Mouse (Mus musculus): ENCODE data around the gene Zfr2. TPM values are rescaled to one million over a fixed set of nuclear protein-coding genes. Genes with fewer than 3 reads are reported as not detected.
"Not testable (repeated sequence)": the region's sequence is repeated elsewhere in the genome, so short reads cannot be mapped to it uniquely, and the experiment has no call there.

The Zfr2 gene
- polyA plus RNA-seq, 1 experiment from 2014 or later, result 21.6 TPM

DNA sequence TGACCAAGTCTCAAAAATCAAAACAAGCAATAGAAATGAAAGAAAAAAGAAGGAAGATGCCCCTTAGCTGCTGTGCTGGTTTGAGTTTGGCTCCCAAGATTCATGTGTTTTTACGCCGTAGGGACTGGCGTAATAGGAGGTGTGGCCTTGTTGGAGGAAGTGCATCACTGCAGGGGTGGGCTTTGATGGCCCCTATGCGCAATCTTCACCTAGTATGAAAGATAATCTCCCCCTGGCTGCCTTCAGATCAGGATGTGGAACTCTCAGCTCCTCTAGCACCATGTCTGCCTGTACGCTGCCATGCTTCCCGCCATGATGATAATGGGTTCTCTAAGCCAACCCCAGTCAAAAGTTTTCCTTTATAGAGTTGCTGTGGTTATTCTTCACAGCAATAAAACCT lies 16.7 kb upstream of the Zfr2 start:
- no peak overlapping the region for H3K27ac ChIP-seq
- peaks cover 4% of the 10 kb centered on the region; the same call in 1 of the 2 replicates for H3K9me3 ChIP-seq
- H3K4me2 ChIP-seq, result no peak overlapping the region
- 85% methylated on average over 6 of the region's 6 CpGs for WGBS
- ATAC-seq (ENCODE audit: low FRiP score), result no peak
- peaks cover 92% of the 10 kb centered on the region for H3K36me3 ChIP-seq
- H3K27me3 ChIP-seq, result no peaks in the 10 kb centered on the region
- no peak overlapping the region for H3K9ac ChIP-seq
- no peaks in the 10 kb centered on the region for H3K4me1 ChIP-seq (replicated peaks)
- H3K4me3 ChIP-seq, result no peak overlapping the region

- H3K9me3 ChIP-seq, result peaks cover 4% of the 10 kb centered on the region; the same call in 1 of the 2 replicates
- H3K27me3 ChIP-seq, result no peaks in the 10 kb centered on the region
- H3K27ac ChIP-seq, result no peak overlapping the region
- ATAC-seq (ENCODE audit: low FRiP score), result no peak
- 88% methylated on average over 6 of the region's 6 CpGs for WGBS
- H3K9ac ChIP-seq, result no peak overlapping the region
- no peak overlapping the region for H3K4me2 ChIP-seq
- H3K4me1 ChIP-seq (replicated peaks), result no peaks in the 10 kb centered on the region
- H3K4me3 ChIP-seq, result no peak overlapping the region
- peaks cover 92% of the 10 kb centered on the region for H3K36me3 ChIP-seq
These were observed 16.1 kb upstream of the Zfr2 start for GRCm38 (mm10) chr10:81216810-81217209.

DNA sequence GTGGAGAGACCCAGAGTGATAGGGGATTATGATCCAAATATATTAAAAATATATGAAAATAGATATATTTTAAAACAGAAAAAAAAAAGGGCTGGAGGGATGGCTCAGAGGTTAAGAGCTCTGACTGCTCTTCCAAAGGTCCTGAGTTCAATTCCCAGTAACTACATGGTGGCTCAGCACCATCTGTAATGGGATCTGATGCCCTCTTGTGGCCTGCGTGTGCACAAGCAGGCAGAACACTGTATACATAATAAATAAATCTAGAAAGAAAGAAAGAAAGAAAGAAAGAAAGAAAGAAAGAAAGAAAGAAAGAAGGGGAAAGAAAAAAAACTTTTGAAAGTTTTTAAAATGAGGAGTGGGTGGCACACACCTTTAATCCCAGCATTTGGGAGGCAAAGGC lies 15.7 kb upstream of the Zfr2 start:
- not testable (repeated sequence) for H3K27me3 ChIP-seq; H3K4me2 ChIP-seq; ATAC-seq (ENCODE audit: low FRiP score); H3K4me3 ChIP-seq; H3K27ac ChIP-seq; H3K9ac ChIP-seq; H3K4me1 ChIP-seq (replicated peaks); H3K9me3 ChIP-seq
- WGBS, result 23% methylated on average over 1 of the region's 1 CpGs
- peaks cover 92% of the 10 kb centered on the region for H3K36me3 ChIP-seq

DNA sequence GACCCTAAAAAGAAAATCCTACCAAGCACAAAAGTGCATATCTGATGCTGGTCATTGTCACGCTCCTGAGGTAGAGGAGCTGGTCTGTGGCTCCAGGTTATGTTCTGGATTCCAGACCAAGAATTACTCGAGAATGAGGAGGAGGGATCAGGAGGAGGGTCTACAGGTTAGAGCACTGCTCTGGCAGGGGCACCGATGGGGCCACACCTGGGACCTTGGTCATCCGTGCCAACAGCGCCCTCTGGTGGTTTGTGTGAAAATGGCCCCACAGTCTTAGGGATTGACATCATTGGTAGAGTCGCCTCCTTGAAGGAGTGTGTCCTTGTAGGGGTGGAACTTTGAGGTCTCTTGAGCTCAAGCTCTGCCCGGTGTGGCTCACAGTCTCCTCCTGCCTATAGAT lies 15.0 kb upstream of the Zfr2 start:
- ATAC-seq (ENCODE audit: low FRiP score), result no peak
- Histone ChIP-seq H3K4me1 (replicated peaks) (no peaks in the 10 kb centered on the region), H3K4me3 (no peak overlapping the region), H3K27ac (no peak overlapping the region), H3K9me3 (no peaks in the 10 kb centered on the region), H3K4me2 (no peak overlapping the region), H3K9ac (no peak overlapping the region), H3K36me3 (peaks cover 92% of the 10 kb centered on the region), H3K27me3 (no peaks in the 10 kb centered on the region)
- WGBS, result 37% methylated on average over 7 of the region's 7 CpGs

- H3K27ac ChIP-seq, result no peak overlapping the region
- H3K4me1 ChIP-seq (replicated peaks), result 0 out of 2 replicates have a peak, but pooled peaks cover 1% of the 10 kb centered on the region
- no peak overlapping the region for H3K4me3 ChIP-seq
- no peaks in the 10 kb centered on the region for H3K27me3 ChIP-seq
- no peak overlapping the region for H3K4me2 ChIP-seq
- H3K36me3 ChIP-seq, result peaks cover 79% of the 10 kb centered on the region
- no peaks in the 10 kb centered on the region for H3K9me3 ChIP-seq
- WGBS, result 93% methylated on average over 5 of the region's 5 CpGs
- no peak for ATAC-seq (ENCODE audit: low FRiP score)
- H3K9ac ChIP-seq, result no peak overlapping the region
These were observed 11.4 kb upstream of the Zfr2 start for GRCm38 (mm10) chr10:81221402-81222015.

GRCm38 (mm10) chr10:81223731-81224130 lies 9.2 kb upstream of the Zfr2 start:
- WGBS, result 72% methylated on average over 2 of the region's 2 CpGs
- H3K4me3 ChIP-seq; H3K4me2 ChIP-seq; H3K9ac ChIP-seq; H3K27ac ChIP-seq; ATAC-seq (ENCODE audit: low FRiP score); H3K27me3 ChIP-seq; H3K9me3 ChIP-seq: not testable (repeated sequence)
- Histone ChIP-seq H3K36me3 (peaks cover 63% of the 10 kb centered on the region), H3K4me1 (replicated peaks) (peaks cover 20% of the 10 kb centered on the region)

- WGBS, result 6% methylated on average over 20 of the region's 20 CpGs
- Histone ChIP-seq H3K4me1 (replicated peaks) (peaks cover 47% of the 10 kb centered on the region), H3K4me3 (peak overlapping the region; percentile 58), H3K27ac (peak overlapping the region; percentile 92), H3K9ac (peak overlapping the region; percentile 87), H3K36me3 (peaks cover 6% of the 10 kb centered on the region), H3K9me3 (no peaks in the 10 kb centered on the region), H3K4me2 (peak overlapping the region; percentile 75), H3K27me3 (no peaks in the 10 kb centered on the region)
- 0 out of 2 replicates have a peak, but pooled peaks have one; percentile 22 for ATAC-seq (ENCODE audit: low FRiP score)
These were observed 3.1 kb upstream of the Zfr2 start for GRCm38 (mm10) chr10:81229735-81230437.

GRCm38 (mm10) chr10:81230438-81231332 lies 2.3 kb upstream of the Zfr2 start, which contains the start of gene Atcay:
Atcay (minus strand) TSS chr10:81230833.
- H3K36me3 ChIP-seq, result peaks cover 6% of the 10 kb centered on the region; the same call in 1 of the 2 replicates
- WGBS, result 5% methylated on average over 27 of the region's 27 CpGs
- H3K4me2 ChIP-seq, result peak within 1 kb of the TSS; percentile 75
- H3K4me1 ChIP-seq (replicated peaks), result peaks cover 47% of the 10 kb centered on the region
- H3K9ac ChIP-seq, result peak within 1 kb of the TSS; percentile 87
- H3K9me3 ChIP-seq, result no peaks in the 10 kb centered on the region
- H3K27ac ChIP-seq, result peak within 1 kb of the TSS; percentile 92
- peak; percentile 87 for ATAC-seq (ENCODE audit: low FRiP score)
- no peaks in the 10 kb centered on the region for H3K27me3 ChIP-seq
- peak within 1 kb of the TSS; percentile 58 for H3K4me3 ChIP-seq

GRCm38 (mm10) chr10:81231436-81231835 lies 1.5 kb upstream of the Zfr2 start:
- H3K9me3 ChIP-seq, result no peaks in the 10 kb centered on the region
- peak overlapping the region; percentile 75 for H3K4me2 ChIP-seq
- H3K36me3 ChIP-seq, result 0 out of 2 replicates have a peak, but pooled peaks cover 4% of the 10 kb centered on the region
- ATAC-seq (ENCODE audit: low FRiP score), result no peak
- H3K9ac ChIP-seq, result peak overlapping the region; percentile 87
- WGBS, result 44% methylated on average over 7 of the region's 7 CpGs
- peak overlapping the region; percentile 92 for H3K27ac ChIP-seq
- H3K27me3 ChIP-seq, result no peaks in the 10 kb centered on the region
- H3K4me1 ChIP-seq (replicated peaks), result peaks cover 46% of the 10 kb centered on the region
- H3K4me3 ChIP-seq, result peak overlapping the region; percentile 58

GRCm38 (mm10) chr10:81233226-81233585 lies 251 bp downstream of the Zfr2 start:
- WGBS, result under 1% methylated on average over 27 of the region's 28 CpGs
- Histone ChIP-seq H3K9me3 (no peaks in the 10 kb centered on the region), H3K4me2 (peak overlapping the region; percentile 66), H3K4me1 (replicated peaks) (peaks cover 35% of the 10 kb centered on the region), H3K27me3 (peaks cover 11% of the 10 kb centered on the region), H3K4me3 (peak overlapping the region; percentile 70), H3K36me3 (peaks cover 12% of the 10 kb centered on the region; the same call in 1 of the 2 replicates), H3K9ac (peak overlapping the region; percentile 84), H3K27ac (no peak overlapping the region)
- peak; percentile 37 for ATAC-seq (ENCODE audit: low FRiP score)

GRCm38 (mm10) chr10:81234206-81234605 lies 1.3 kb downstream of the Zfr2 start:
- WGBS, result 78% methylated on average over 6 of the region's 6 CpGs

More at GRCm38 (mm10) chr10:81234206-81234605, 1.3 kb downstream of the Zfr2 start:
- H3K9me3 ChIP-seq, result no peaks in the 10 kb centered on the region
- H3K4me3 ChIP-seq, result 0 out of 2 replicates have a peak overlapping the region, but pooled peaks have one; percentile 70
- H3K36me3 ChIP-seq, result peaks cover 13% of the 10 kb centered on the region; the same call in 1 of the 2 replicates
- H3K27me3 ChIP-seq, result peaks cover 19% of the 10 kb centered on the region
- peaks cover 25% of the 10 kb centered on the region for H3K4me1 ChIP-seq (replicated peaks)
- H3K27ac ChIP-seq, result no peak overlapping the region
- H3K9ac ChIP-seq, result peak overlapping the region; percentile 84; the same call in 1 of the 2 replicates
- ATAC-seq (ENCODE audit: low FRiP score), result no peak
- no peak overlapping the region for H3K4me2 ChIP-seq
